Comparison of ENCODE assay signal across 17 mouse cellular contexts in genomic region chr4:95097942-95098721, GRCm38 (mm10). TPM values are rescaled to one million over a fixed set of nuclear protein-coding genes. Genes with fewer than 3 reads are reported as not detected.
A peak's percentile ranks its signal among the peaks of the same experiment; 100 is the strongest.
DNase-seq lines count a peak whose midpoint lies in the region; ATAC-seq and TF ChIP-seq lines count a peak whose summit lies in the region.
"Had no signal": no experiment of that assay in that cellular context is flagged by ENCODE, and none has a peak within 500 bp of the region (broad histone marks: within the 10 kb centered on the region; RNA-seq: fewer than 3 reads in every experiment).

No protein-coding gene starts in this region.

- H3K4me2 ChIP-seq in lung, embryonic 15.5 days = no peak overlapping the region
- no peak overlapping the region for H3K4me2 ChIP-seq in embryonic facial prominence, embryonic 15.5 days (replicated peaks)
- H3K4me2 ChIP-seq: forebrain, embryonic 13.5 days; hindbrain, embryonic 12.5 days; liver, embryonic 12.5 days had no signal

- no peak for TF ChIP-seq CTCF in lung, adult 2 months (IDR thresholded peaks at IDR 0.05; ENCODE audit: insufficient read depth, low read length)

- no peaks in the 10 kb centered on the region for H3K27me3 ChIP-seq in lung, embryonic 15.5 days
- H3K27me3 ChIP-seq in embryonic facial prominence, embryonic 15.5 days = no peaks in the 10 kb centered on the region
- H3K27me3 ChIP-seq: hindbrain, embryonic 12.5 days; liver, embryonic 12.5 days had no signal

- no peak for TF ChIP-seq POLR2A in lung, adult 2 months (IDR thresholded peaks at IDR 0.05; ENCODE audit: borderline replicate concordance, extremely low read depth, low read depth, low read length)

- peak; percentile 32 for DNase-seq in embryo, embryonic 10 days (ENCODE audit: low spot score)
- no peak for DNase-seq in embryo, embryonic 9.5 days (ENCODE audit: extremely low spot score)
- no peak for DNase-seq in lung, postnatal 10 days
- DNase-seq in lung, adult 2 months = no peak
- no peak for DNase-seq in thymus, postnatal 25 days
- DNase-seq: adrenal gland, postnatal 36 days; B cell, adult 2 months; cerebellum, postnatal 36 days; gastrocnemius, postnatal 10 days; kidney, adult 18-20 months; lung, postnatal 36 days had no signal

- peak overlapping the region; percentile 70; the same call in 1 of the 2 replicates for H3K27ac ChIP-seq in lung, embryonic 15.5 days
- H3K27ac ChIP-seq in embryonic facial prominence, embryonic 15.5 days (replicated peaks) = no peak overlapping the region
- H3K27ac ChIP-seq: forebrain, embryonic 13.5 days; hindbrain, embryonic 12.5 days; liver, embryonic 12.5 days had no signal

- no peaks in the 10 kb centered on the region for H3K9me3 ChIP-seq in lung, embryonic 15.5 days
- H3K9me3 ChIP-seq in embryonic facial prominence, embryonic 15.5 days (replicated peaks) = no peaks in the 10 kb centered on the region
- H3K9me3 ChIP-seq: forebrain, embryonic 13.5 days; liver, embryonic 12.5 days had no signal

- no peaks in the 10 kb centered on the region for H3K36me3 ChIP-seq in lung, embryonic 15.5 days
- no peaks in the 10 kb centered on the region for H3K36me3 ChIP-seq in embryonic facial prominence, embryonic 15.5 days
- H3K36me3 ChIP-seq: hindbrain, embryonic 12.5 days; liver, embryonic 12.5 days had no signal

- H3K9ac ChIP-seq in lung, embryonic 15.5 days = no peak overlapping the region
- no peak overlapping the region for H3K9ac ChIP-seq in embryonic facial prominence, embryonic 15.5 days
- H3K9ac ChIP-seq: forebrain, embryonic 13.5 days; hindbrain, embryonic 12.5 days; liver, embryonic 12.5 days had no signal

- no peak overlapping the region for H3K4me3 ChIP-seq in lung, embryonic 15.5 days
- H3K4me3 ChIP-seq in embryonic facial prominence, embryonic 15.5 days (replicated peaks) = no peak overlapping the region
- no peak overlapping the region for H3K4me3 ChIP-seq in lung, adult 2 months (replicated peaks; ENCODE audit: extremely low read depth, low read depth, low read length)
- H3K4me3 ChIP-seq: forebrain, embryonic 13.5 days; hindbrain, embryonic 12.5 days; liver, embryonic 12.5 days had no signal

- H3K4me1 ChIP-seq in lung, embryonic 15.5 days = peaks cover 62% of the 10 kb centered on the region
- peaks cover 21% of the 10 kb centered on the region for H3K4me1 ChIP-seq in embryonic facial prominence, embryonic 15.5 days
- H3K4me1 ChIP-seq in lung, adult 2 months (ENCODE audit: control insufficient read depth, insufficient read depth, low read length) = peaks cover 26% of the 10 kb centered on the region
- H3K4me1 ChIP-seq: forebrain, embryonic 13.5 days; hindbrain, embryonic 12.5 days; liver, embryonic 12.5 days had no signal

- no peak for ATAC-seq in lung, embryonic 15.5 days (ENCODE audit: borderline replicate concordance, extremely low read depth, low FRiP score, low TSS enrichment)
- ATAC-seq in embryonic facial prominence, embryonic 15.5 days (ENCODE audit: insufficient number of reproducible peaks, low FRiP score, low TSS enrichment, low read depth) = 0 out of 2 replicates have a peak, but pooled peaks have one; percentile 20
- peak; percentile 58 for ATAC-seq in megakaryocyte progenitor cell, adult 5-6 weeks (replicated peaks; ENCODE audit: poor library complexity)
- ATAC-seq: forebrain, embryonic 13.5 days; liver, embryonic 12.5 days had no signal

- WGBS in lung, embryonic 15.5 days = 68% methylated on average over 10 of the region's 10 CpGs
- 30% methylated on average over 10 of the region's 10 CpGs for WGBS in embryonic facial prominence, embryonic 15.5 days
- 75% methylated on average over 10 of the region's 10 CpGs for WGBS in lung, adult 2 months

RNA-seq across cellular contexts. Expression of gene Jun, which starts 46.1 kb away (rescaled TPM):
- 123 and 124 TPM in 2 replicates for polyA plus RNA-seq in lung, embryonic 15.5 days (2015; fragmentation: Nextera tagmentation; extraction: Ambion mirVana)
- polyA plus RNA-seq in embryonic facial prominence, embryonic 15.5 days (2015; fragmentation: Nextera tagmentation; extraction: Ambion mirVana) = 92.4 and 105 TPM in 2 replicates
- total RNA-seq in megakaryocyte progenitor cell, adult 5-6 weeks (2015) = 64.6 and 106 TPM in 2 replicates
- total RNA-seq in megakaryocyte progenitor cell, adult 5-6 weeks (2017) = 121 and 159 TPM in 2 replicates
- 176 and 282 TPM in 2 replicates for polyA plus RNA-seq in lung, adult 2 months (2012; rRNA removed)
